Mouse (Mus musculus): Measurements from ENCODE around the gene Hbq1b. TPM values are rescaled to one million over a fixed set of nuclear protein-coding genes. Genes with fewer than 3 reads are reported as not detected.
"Not testable (repeated sequence)": the region's sequence is repeated elsewhere in the genome, so short reads cannot be mapped to it uniquely, and the experiment has no call there.

Hbq1b gene
- polyA plus RNA-seq, 2 experiments, result 127 to 157 TPM

DNA sequence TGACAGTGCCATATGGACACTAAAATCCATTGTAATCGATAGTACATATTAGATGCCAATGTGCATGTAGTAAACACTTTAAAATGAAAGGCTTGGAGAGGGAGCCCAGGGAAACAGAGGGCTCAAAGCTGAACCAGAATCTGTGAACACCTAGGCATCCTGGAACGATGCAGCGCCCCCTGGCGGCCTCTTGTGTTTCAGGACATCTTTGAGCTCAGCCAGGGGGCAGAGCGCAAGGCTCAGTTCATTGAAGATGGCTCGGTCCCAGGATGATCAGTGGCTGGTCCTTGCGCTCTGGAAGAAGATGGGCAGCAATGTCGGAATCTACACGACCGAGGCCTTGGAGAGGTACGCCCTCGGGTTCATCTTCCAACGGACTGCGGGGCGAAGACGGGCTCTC, 13.1 kb downstream of the Hbq1b start, which contains the start of gene Hbq1a:
Hbq1a (plus strand) TSS at position 205 of the 400 bp plus-strand sequence.
- Histone ChIP-seq H3K27ac (peak within 1 kb of the TSS; percentile 87), H3K4me1 (replicated peaks; ENCODE audit: control insufficient read depth in 2 of 2, insufficient read depth in 2 of 2, low read length in 1 of 2) (peaks cover 4 to 15% of the 10 kb centered on the region in 2 experiments), H3K36me3 (replicated peaks; ENCODE audit: control insufficient read depth, insufficient read depth, low read depth) (peaks cover 19% of the 10 kb centered on the region), H3K4me3 (ENCODE audit: insufficient read depth in 1 of 2, low read depth in 2 of 2, low read length in 2 of 2) (peak within 1 kb of the TSS; percentile 51 to 69), H3K9ac (replicated peaks) (peak within 1 kb of the TSS; percentile 66), H3K4me2 (ENCODE audit: low read depth) (peak within 1 kb of the TSS; percentile 61)
- not testable (repeated sequence) for H3K27me3 ChIP-seq (ENCODE audit: control insufficient read depth, insufficient read depth, low read length); H3K9me3 ChIP-seq (ENCODE audit: control insufficient read depth, low read length); ATAC-seq (ENCODE audit: insufficient read depth)
- TF ChIP-seq CTCF (IDR thresholded peaks at IDR 0.05; ENCODE audit: low read depth) (peak; percentile 95), EP300 (IDR thresholded peaks at IDR 0.05; ENCODE audit: low read depth) (0 out of 2 replicates have a peak, but pooled peaks have one; percentile 10)
- peak in 1 of 3 experiments; percentile 53 for DNase-seq (ENCODE audit: low read depth in 3 of 3, low spot score in 3 of 3)
- WGBS (ENCODE audit: insufficient replicate concordance), result 5% methylated on average over 16 of the region's 16 CpGs

DNA sequence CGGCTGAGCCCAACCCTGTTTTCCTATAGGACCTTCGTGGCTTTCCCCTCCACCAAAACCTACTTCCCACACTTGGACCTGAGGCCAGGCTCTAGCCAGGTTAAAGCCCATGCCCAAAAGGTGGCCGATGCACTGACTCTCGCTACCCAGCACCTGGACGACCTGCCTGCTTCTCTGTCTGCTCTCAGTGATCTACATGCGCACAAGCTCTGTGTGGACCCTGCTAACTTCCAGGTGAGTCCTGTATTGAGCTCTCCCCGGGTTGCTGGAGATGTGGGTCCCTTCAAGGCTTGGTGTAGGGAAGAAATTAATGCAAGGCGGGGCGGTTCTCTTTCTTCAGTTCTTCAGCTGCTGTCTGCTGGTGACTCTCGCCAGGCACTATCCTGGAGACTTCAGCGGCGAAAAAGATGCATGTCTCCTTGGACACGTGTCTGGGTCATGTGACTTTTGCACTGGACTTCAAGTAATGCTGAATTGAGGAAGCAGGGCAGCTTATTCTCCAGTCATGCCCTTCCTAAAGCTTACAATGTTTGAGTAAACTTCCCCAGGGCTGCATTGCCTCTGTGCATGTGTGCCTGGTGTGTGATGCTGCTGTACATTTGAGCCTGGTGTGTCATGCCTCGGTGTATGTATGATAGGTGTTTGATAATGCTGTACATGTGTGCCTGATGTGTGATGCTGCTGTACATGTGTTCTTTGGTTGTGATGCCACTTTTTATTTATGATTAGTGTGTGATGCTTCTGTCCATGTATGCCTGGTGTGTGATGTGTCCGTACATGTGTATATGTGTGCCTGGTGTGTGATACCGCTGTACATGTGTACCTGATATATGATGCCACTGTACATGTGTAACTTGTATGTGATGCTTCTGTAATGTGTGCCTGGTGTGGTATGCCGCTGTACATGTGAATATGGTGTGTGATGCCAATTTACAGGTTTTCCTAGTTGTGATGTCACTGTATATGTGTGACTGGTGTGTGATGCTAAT, 13.8 kb downstream of the Hbq1b start:
- Histone ChIP-seq H3K9me3 (ENCODE audit: control insufficient read depth, low read length) (no peaks in the 10 kb centered on the region), H3K36me3 (replicated peaks; ENCODE audit: control insufficient read depth, insufficient read depth, low read depth) (peaks cover 13% of the 10 kb centered on the region; the same call in 1 of the 2 replicates), H3K27me3 (ENCODE audit: control insufficient read depth, insufficient read depth, low read length) (no peaks in the 10 kb centered on the region; the same call in 1 of the 2 replicates), H3K4me1 (replicated peaks; ENCODE audit: control insufficient read depth in 2 of 2, insufficient read depth in 2 of 2, low read length in 1 of 2) (peaks cover 0 to 8% of the 10 kb centered on the region in 2 experiments), H3K27ac (peak overlapping the region; percentile 87), H3K4me3 (ENCODE audit: insufficient read depth in 1 of 2, low read depth in 2 of 2, low read length in 2 of 2) (peak overlapping the region; percentile 51 to 69), H3K9ac (replicated peaks) (peak overlapping the region; percentile 66), H3K4me2 (ENCODE audit: low read depth) (peak overlapping the region; percentile 61)
- TF ChIP-seq CTCF (IDR thresholded peaks at IDR 0.05; ENCODE audit: low read depth), result no peak
- TF ChIP-seq EP300 (IDR thresholded peaks at IDR 0.05; ENCODE audit: low read depth), result no peak
- ATAC-seq (ENCODE audit: insufficient read depth) (no peak), DNase-seq (ENCODE audit: low read depth in 3 of 3, low spot score in 3 of 3) (no peak)
- 48% methylated on average over 14 of the region's 17 CpGs for WGBS (ENCODE audit: insufficient replicate concordance)

DNA sequence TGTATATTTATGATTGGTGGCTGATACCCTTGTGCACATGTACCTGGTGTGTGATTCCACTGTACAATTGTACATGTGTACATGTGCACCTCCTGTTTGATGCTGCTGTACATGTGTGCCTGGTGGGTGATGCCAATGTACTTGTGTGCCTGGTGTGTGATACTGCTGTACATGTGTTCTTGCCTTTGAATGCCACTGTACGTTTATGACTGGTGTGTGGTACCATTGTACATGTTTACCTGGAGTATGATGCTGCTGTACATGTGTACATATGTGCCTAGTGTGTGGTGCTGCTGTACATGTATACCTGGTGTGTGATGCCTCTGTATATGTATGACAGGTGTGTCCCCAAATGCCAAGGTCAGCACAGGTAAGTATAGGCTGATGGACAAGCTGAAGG, 14.7 kb downstream of the Hbq1b start:
- WGBS (ENCODE audit: insufficient replicate concordance), result 50% methylated on average over 1 of the region's 1 CpGs
- DNase-seq (ENCODE audit: low read depth in 3 of 3, low spot score in 3 of 3) (no peak), ATAC-seq (ENCODE audit: insufficient read depth) (no peak)
- Histone ChIP-seq H3K4me2 (ENCODE audit: low read depth) (peak overlapping the region; percentile 61), H3K9me3 (ENCODE audit: control insufficient read depth, low read length) (no peaks in the 10 kb centered on the region), H3K4me1 (replicated peaks; ENCODE audit: control insufficient read depth in 2 of 2, insufficient read depth in 2 of 2, low read length in 1 of 2) (peaks cover under 1 to 11% of the 10 kb centered on the region in 2 experiments), H3K27me3 (ENCODE audit: control insufficient read depth, insufficient read depth, low read length) (no peaks in the 10 kb centered on the region; the same call in 1 of the 2 replicates), H3K27ac (no peak overlapping the region), H3K4me3 (ENCODE audit: insufficient read depth in 1 of 2, low read depth in 2 of 2, low read length in 2 of 2) (peak overlapping the region in 1 of 2 experiments; percentile 51; a peak in 1 of 4 replicates), H3K36me3 (replicated peaks; ENCODE audit: control insufficient read depth, insufficient read depth, low read depth) (peaks cover 13% of the 10 kb centered on the region; the same call in 1 of the 2 replicates), H3K9ac (replicated peaks) (no peak overlapping the region)
- no peak for TF ChIP-seq EP300 (IDR thresholded peaks at IDR 0.05; ENCODE audit: low read depth)
- no peak for TF ChIP-seq CTCF (IDR thresholded peaks at IDR 0.05; ENCODE audit: low read depth)

DNA sequence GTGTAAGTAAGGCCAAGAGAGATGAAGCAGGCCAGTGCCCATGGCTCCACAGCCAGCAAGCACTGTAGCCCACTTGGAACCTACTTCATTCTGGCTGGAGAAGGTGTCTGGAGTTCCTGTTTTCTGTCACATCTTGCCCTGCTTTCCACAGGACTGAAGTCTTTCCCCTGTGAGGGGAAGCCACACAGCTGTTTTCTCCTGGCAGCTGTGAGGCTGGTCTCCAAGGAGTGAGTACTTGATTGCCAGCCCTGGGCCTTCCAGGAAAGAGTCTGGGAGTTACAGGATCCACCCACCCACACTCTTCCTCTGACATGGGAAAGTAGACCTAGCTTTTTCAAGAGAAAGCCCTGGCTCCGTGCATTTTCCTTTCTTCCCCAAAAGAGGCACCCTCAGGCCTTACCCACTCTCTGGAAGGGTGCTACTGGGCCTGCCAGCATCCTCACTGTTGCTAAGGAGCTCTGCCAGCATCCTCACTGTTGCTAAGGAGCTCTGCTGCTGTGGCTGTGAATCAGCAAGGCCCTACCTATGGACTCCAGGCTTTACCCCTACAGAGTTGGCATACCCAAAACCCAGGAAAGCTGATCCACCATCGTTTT, 16.2 kb downstream of the Hbq1b start:
- ATAC-seq (ENCODE audit: insufficient read depth) (no peak), DNase-seq (ENCODE audit: low read depth in 3 of 3, low spot score in 3 of 3) (no peak)
- peaks cover 13% of the 10 kb centered on the region; the same call in 1 of the 2 replicates for H3K36me3 ChIP-seq (replicated peaks; ENCODE audit: control insufficient read depth, insufficient read depth, low read depth)
- no peak overlapping the region for H3K4me3 ChIP-seq (ENCODE audit: insufficient read depth in 1 of 2, low read depth in 2 of 2, low read length in 2 of 2)
- 34% methylated on average over 2 of the region's 2 CpGs for WGBS (ENCODE audit: insufficient replicate concordance)
- H3K9ac ChIP-seq (replicated peaks), result no peak overlapping the region
- peaks cover 3 to 19% of the 10 kb centered on the region in 2 experiments for H3K4me1 ChIP-seq (replicated peaks; ENCODE audit: control insufficient read depth in 2 of 2, insufficient read depth in 2 of 2, low read length in 1 of 2)
- no peak overlapping the region for H3K27ac ChIP-seq
- no peaks in the 10 kb centered on the region for H3K9me3 ChIP-seq (ENCODE audit: control insufficient read depth, low read length)
- no peak overlapping the region for H3K4me2 ChIP-seq (ENCODE audit: low read depth)
- no peak for TF ChIP-seq EP300 (IDR thresholded peaks at IDR 0.05; ENCODE audit: low read depth)
- no peaks in the 10 kb centered on the region; the same call in 1 of the 2 replicates for H3K27me3 ChIP-seq (ENCODE audit: control insufficient read depth, insufficient read depth, low read length)

All from liver, embryonic 14.5 days (tissue).